Mouse (Mus musculus): ENCODE measurements around the gene Trim25.

Gene Trim25

DNA sequence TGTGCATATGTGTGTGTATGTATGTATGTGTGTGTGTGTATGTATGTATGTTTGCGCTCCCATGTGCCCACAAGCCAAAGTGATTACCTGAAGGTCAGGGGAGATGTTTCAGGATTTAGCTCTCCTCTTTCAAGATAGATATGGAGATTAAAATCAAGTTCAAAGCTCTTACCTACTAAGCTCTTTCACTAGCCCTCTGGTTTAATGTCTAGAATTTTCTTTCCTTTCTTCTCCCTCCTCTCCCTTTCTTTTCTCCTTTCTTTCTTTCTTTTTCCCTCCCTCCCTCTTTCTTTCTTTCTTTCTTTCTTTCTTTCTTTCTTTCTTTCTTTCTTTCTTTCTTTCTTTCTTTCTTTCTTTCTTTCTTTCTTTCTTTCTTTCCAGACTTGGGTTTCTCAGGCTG lies 67.6 kb downstream of the Trim25 start, which contains the start of gene Dgke:
Gene Dgke, minus strand, starts transcription at position 101 of the 400 bp plus-strand sequence.
- DNase-seq = no peak

DNA sequence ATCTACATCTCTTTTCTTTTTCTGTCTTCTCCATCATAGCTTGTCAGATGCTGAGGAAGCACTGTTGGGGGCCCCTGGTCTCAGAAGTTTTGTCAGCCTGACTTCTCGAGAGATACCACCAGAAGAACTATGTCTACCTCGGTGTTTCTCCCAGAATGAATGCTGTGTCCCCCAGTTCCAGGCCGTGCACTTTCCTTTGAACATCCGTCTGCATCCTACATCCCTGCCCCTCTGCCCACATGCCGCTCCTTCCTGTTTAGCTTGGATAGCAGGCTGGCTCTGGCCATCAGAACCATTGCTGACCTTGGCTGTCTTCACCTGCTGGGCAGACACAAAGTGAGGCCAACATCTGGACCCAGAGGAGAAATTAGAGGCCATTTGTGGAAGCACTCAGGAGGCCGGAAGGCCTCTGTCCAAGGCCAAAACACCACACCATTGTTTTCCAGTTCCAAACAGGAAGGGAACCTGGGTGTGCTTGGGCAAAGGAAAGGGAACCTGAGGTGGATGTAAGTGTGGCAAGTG lies 68.2 kb downstream of the Trim25 start:
- DNase-seq = no peak

DNA sequence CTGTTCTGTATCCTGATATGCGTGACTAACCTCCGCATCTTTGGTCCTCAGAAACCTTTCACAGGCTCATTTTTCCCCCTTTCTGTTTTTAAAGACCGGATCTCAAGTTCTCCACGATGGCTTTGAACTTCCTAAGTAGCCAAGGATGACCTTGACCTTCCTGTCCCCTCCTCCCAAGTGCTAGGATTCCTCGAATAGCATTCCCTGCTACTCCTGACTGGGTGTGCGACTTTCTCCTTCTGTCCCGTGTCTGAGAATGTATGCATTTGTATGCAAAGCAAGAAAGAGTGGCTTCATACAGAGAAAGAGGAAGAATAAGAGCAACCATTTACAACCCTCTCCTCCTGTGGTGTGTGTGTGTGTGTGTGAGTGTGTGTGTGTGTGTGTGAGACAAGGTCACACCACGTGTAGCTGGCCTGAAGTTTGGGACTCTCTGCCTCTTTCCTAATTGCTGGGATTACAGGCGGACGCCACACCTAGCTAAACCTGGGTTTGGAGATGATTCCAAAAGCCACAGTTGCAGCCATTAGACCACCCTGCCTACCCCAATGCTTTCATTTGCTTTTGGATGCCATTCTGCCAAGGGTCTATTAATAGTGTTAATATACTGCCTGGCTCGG lies 68.8 kb downstream of the Trim25 start:
- DNase-seq = no peak

DNA sequence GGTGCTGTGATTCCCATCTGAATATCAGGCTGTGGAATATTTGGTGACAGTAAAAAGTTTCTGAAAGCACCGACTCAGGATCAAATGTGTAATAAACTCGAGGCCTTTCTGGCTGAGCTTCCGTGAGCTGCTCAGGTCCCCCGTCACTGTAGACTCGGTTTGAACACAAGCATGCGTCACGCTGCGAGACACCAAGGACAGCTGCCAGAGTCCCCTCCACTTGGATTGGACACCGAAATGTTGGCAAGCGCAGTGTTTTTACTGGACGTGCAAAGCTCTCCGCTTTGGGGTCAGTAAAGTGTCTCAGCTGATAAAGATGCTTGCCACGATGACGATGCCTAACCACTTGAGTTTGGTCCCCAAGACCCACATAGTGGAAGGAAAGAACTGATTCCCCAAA lies 69.5 kb downstream of the Trim25 start:
- DNase-seq = peak; percentile 52 to 61

DNA sequence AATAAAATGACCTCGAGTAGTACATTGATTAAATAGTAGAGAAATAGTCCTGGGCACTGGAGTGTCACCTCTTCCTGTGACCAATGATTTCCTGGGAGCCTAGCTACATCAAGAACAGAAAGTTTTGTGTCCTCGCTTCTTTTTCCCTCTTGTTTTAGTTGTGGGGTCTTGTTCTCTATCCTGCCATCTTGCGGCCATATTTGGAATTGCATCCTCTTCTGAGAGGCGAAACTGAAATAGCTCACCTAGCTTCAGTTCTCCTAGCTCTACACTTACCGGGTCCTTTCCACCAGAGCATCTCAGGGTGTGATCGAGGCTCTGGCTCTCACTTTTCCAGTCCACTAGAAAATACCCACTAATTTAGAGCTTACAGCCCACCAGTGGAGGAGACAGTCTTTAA lies 70.1 kb downstream of the Trim25 start:
- DNase-seq = peak; percentile 80 to 86

All from cerebellum, postnatal 10 days (tissue).